Mouse (Mus musculus) hindbrain, embryonic 16.5 days (tissue): Measurements from ENCODE around the gene Krtap11-1. TPM values are rescaled to one million over a fixed set of nuclear protein-coding genes. Genes with fewer than 3 reads are reported as not detected.

ENCODE experiments used
- ATAC-seq: fragments of 200-750 bp; cut with Nextera tagmentation; 2 replicates; pipeline ENCODE4 v1.8.0; 2017; ENCODE audit warnings: moderate TSS enrichment, moderate library complexity
- H3K27ac ChIP-seq: fragments of 300-500 bp; sonication (generic); 2 replicates; pipeline ENCODE4 v1.5.1; 2014; ENCODE audit warnings: low read depth, mild to moderate bottlenecking, control low read depth, low read length, moderate library complexity
- H3K27me3 ChIP-seq: fragments of 300-500 bp; sonication (generic); replicated peaks from 2 replicates; pipeline ENCODE4 v1.6.1; 2014; ENCODE audit warnings: low read length; ENCODE audit not compliant: control insufficient read depth, insufficient read depth
- H3K36me3 ChIP-seq: fragments of 300-500 bp; sonication (generic); 2 replicates; pipeline ENCODE4 v1.6.1; 2014; ENCODE audit warnings: mild to moderate bottlenecking, low read length, moderate library complexity, mixed read lengths; ENCODE audit not compliant: control insufficient read depth, insufficient read depth
- H3K4me1 ChIP-seq: fragments of 300-500 bp; sonication (generic); 2 replicates; pipeline ENCODE4 v1.6.1; 2014; ENCODE audit warnings: low read depth, low read length; ENCODE audit not compliant: control insufficient read depth, insufficient read depth
- H3K4me2 ChIP-seq: fragments of 300-500 bp; sonication (generic); 2 replicates; pipeline ENCODE4 v1.6.1; 2014; ENCODE audit warnings: mild to moderate bottlenecking, low read length, control low read depth, moderate library complexity
- H3K4me3 ChIP-seq: fragments of 300-500 bp; sonication (generic); 2 replicates; pipeline ENCODE4 v1.5.1; 2014; ENCODE audit warnings: mild to moderate bottlenecking, low read length, control low read depth, moderate library complexity
- H3K9ac ChIP-seq: fragments of 300-500 bp; sonication (generic); 2 replicates; pipeline ENCODE4 v1.6.1; 2014; ENCODE audit warnings: low read depth, mild to moderate bottlenecking, control low read depth, low read length, moderate library complexity
- H3K9me3 ChIP-seq: fragments of 300-500 bp; sonication (generic); 2 replicates; pipeline ENCODE4 v1.6.1; 2014; ENCODE audit warnings: mild to moderate bottlenecking, low read length, moderate library complexity; ENCODE audit not compliant: control insufficient read depth
- WGBS: fragments of 180-500 bp; shearing (Covaris S2); extraction: QIAGEN DNeasy Blood & Tissue Kit; methylation state at CpG from one replicate; pipeline ENCODE4 v1.1.7; 2014; 5-methylcytosine and 5-hydroxymethylcytosine counted together
- polyA plus RNA-seq: library from polyadenylated mRNA; unstranded; fragments of >200 nt; fragmentation: Nextera tagmentation; extraction: Ambion mirVana; gene quantifications from 2 replicates; pipeline ENCODE4 v1.2.1, GENCODE M21; 2015

Gene Krtap11-1
- not detected in 2 replicates for polyA plus RNA-seq

DNA sequence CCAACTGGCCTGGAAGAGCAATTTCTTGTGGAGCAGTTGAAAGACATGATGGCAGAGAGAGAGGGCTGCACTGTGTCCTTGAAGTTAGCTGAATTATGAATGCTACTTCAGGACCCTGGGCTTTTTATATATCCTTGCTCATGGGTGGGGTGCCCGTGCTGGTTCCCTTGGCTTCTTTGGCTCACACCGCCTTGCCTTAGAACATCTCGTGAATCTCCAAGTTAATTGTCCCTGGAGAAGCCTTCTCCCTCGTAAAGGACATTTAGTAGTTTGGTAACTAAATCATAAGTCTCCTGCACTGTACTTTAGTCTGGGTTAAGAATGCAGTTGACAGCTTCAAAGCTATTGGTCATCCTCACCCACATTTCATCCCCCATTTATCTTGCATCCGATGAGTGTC lies at the start of gene Krtap11-1:
Krtap11-1 (minus strand) TSS at position 101 of the 400 bp plus-strand sequence.
- no peak within 1 kb of the TSS for H3K4me2 ChIP-seq
- H3K9me3 ChIP-seq, result no peaks in the 10 kb centered on the region
- H3K36me3 ChIP-seq, result no peaks in the 10 kb centered on the region
- H3K27ac ChIP-seq, result no peak within 1 kb of the TSS
- no peak within 1 kb of the TSS for H3K9ac ChIP-seq
- H3K4me3 ChIP-seq, result no peak within 1 kb of the TSS
- WGBS, result 94% methylated on average over 5 of the region's 5 CpGs
- no peaks in the 10 kb centered on the region for H3K4me1 ChIP-seq
- ATAC-seq, result no peak
- no peaks in the 10 kb centered on the region for H3K27me3 ChIP-seq

DNA sequence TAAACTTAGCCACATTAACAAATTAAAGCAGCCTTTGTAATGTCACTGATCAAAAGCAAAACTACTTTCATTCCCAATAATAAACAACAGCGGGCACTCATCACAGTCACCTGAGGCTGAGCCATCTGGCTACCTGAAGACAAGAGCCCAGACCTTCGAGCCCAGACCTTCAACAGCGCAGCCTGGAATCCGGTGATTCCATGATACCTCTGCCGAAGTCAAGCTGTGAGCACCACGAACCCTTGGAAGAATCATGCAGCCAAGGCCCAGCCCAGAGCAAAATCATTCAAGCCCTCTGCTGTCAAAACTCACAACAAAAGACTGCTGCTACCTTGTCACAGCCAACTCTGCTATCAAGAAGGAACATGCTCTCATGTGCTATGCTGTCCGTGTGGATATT lies 47.2 kb upstream of the Krtap11-1 start:
- 93% methylated on average over 7 of the region's 7 CpGs for WGBS
- H3K9me3 ChIP-seq, result no peaks in the 10 kb centered on the region
- H3K27me3 ChIP-seq, result no peaks in the 10 kb centered on the region
- no peak for ATAC-seq
- no peak overlapping the region for H3K4me2 ChIP-seq
- no peaks in the 10 kb centered on the region for H3K36me3 ChIP-seq
- no peak overlapping the region for H3K4me3 ChIP-seq
- no peaks in the 10 kb centered on the region for H3K4me1 ChIP-seq
- H3K27ac ChIP-seq, result no peak overlapping the region
- no peak overlapping the region for H3K9ac ChIP-seq

DNA sequence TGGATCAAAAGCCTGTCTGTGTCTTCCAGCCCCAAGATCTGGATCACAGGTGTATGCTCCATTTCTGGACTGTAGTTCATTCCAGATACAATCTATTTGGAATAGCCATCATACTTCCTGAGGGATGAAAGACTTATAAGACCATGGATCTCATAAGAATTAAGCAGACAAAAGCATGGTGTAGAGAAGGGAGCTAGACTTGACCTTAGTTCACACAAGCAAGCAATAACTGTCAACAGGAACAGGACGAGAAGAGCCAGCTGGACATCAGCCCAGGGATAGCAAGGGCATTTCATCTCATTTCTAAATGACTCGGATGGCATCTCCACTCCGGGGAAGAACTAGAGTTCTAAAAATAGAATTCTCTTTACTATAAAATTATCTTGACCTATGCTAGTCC lies 46.3 kb upstream of the Krtap11-1 start:
- Histone ChIP-seq H3K9ac (no peak overlapping the region), H3K4me3 (no peak overlapping the region), H3K4me2 (no peak overlapping the region), H3K9me3 (no peaks in the 10 kb centered on the region), H3K27me3 (no peaks in the 10 kb centered on the region), H3K4me1 (no peaks in the 10 kb centered on the region), H3K27ac (no peak overlapping the region), H3K36me3 (no peaks in the 10 kb centered on the region)
- 58% methylated on average over 3 of the region's 3 CpGs for WGBS
- no peak for ATAC-seq

DNA sequence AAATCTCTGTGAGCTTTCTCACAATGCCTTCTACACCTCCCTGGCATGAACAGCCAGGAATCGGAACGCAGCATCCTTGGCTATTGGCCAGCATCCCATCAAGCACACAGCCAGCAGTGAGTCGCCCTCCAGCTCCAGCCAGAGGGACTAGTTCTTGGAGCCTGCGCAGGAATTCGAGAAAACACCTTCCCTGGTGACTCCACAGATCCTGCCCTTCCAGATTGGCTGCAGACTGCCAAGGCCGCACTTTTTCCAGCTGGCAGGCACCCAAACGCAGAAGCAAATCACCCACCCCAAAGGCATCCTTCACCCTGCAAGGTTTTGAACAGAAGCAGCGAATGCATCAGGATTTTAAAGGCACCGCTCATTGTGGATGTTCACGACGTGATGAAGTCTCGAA lies 42.7 kb upstream of the Krtap11-1 start:
- Histone ChIP-seq H3K27me3 (no peaks in the 10 kb centered on the region), H3K9ac (no peak overlapping the region), H3K27ac (no peak overlapping the region), H3K9me3 (no peaks in the 10 kb centered on the region), H3K36me3 (no peaks in the 10 kb centered on the region), H3K4me3 (no peak overlapping the region), H3K4me1 (no peaks in the 10 kb centered on the region), H3K4me2 (no peak overlapping the region)
- ATAC-seq, result peak; percentile 75
- WGBS, result 60% methylated on average over 12 of the region's 12 CpGs

DNA sequence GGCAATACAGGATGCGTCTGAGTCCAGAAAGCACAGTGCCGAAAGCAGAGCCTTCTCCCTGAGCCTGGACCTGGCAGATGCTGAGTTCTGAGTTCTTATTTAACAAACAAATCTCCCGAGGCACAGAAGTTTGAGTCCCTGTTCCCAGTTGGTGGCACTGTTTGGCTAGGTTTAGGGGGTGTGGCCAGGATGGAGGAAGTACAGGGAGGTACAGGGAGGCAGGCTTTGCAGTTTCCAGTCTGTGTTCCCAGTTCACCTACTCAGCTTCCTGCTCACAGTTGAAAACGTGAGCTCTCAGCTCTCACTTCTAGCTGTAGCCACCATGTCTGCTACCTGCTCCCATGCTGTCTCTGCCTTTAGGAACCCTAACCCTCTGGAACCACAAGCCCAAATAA lies 37.8 kb upstream of the Krtap11-1 start:
- Histone ChIP-seq H3K4me1 (no peaks in the 10 kb centered on the region), H3K27me3 (no peaks in the 10 kb centered on the region), H3K9ac (no peak overlapping the region), H3K4me2 (no peak overlapping the region), H3K4me3 (no peak overlapping the region), H3K27ac (no peak overlapping the region), H3K36me3 (no peaks in the 10 kb centered on the region), H3K9me3 (no peaks in the 10 kb centered on the region)
- ATAC-seq, result no peak
- WGBS, result 85% methylated on average over 4 of the region's 4 CpGs

DNA sequence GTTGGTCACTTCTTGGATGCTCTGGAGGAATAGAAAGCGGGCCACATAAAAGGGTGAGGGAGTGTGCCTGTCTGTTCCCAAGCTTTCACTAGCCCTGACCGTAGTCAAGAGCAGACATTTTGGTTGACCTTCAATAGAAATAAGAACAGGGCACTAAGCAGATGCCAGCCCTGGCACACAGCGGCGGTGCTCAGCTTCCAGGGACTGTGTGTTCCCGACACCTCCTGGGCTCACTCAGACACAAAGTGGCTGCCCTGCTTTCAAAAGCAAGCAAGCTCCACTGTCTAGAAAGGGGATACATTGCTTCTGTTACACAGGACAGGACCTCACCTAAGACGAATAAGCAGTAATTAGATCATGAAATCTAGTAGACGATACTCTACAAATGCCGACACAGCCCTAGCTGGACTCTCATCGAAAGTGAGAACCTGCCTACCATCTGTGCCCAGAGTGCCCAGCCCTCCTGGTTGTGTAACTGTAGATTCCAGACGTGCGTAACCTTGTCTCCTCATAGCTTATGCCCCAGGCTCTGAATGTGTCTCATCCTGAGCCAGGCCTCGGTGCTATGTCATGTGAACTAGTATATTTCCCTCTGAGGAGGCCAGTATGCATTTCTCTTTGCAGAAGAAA lies 37.3 kb upstream of the Krtap11-1 start:
- no peaks in the 10 kb centered on the region for H3K9me3 ChIP-seq
- no peak overlapping the region for H3K27ac ChIP-seq
- H3K4me3 ChIP-seq, result no peak overlapping the region
- H3K9ac ChIP-seq, result no peak overlapping the region
- H3K36me3 ChIP-seq, result no peaks in the 10 kb centered on the region
- no peaks in the 10 kb centered on the region for H3K4me1 ChIP-seq
- H3K4me2 ChIP-seq, result no peak overlapping the region
- no peaks in the 10 kb centered on the region for H3K27me3 ChIP-seq
- 96% methylated on average over 12 of the region's 12 CpGs for WGBS
- no peak for ATAC-seq

DNA sequence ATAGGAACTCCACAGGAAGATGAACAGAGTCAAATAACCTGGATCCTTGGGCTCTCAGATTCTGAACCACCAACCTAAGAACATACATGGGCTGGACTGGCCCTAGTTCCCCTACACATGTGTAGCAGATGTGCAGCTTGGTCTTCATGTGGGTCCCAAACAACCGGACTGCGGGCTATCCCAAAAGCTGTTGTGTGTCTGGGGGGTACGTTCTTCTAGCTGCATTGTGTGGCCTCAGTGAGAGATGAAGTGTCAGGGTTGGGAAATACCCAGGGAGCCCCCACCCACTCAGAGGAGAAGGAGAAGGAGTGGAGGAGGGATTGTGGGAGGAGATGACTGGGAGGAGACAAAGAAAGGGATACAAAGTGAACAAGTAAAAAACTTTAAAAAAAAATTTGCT lies 36.0 kb upstream of the Krtap11-1 start:
- Histone ChIP-seq H3K36me3 (no peaks in the 10 kb centered on the region), H3K4me2 (no peak overlapping the region), H3K4me1 (no peaks in the 10 kb centered on the region), H3K4me3 (no peak overlapping the region), H3K9me3 (no peaks in the 10 kb centered on the region), H3K9ac (no peak overlapping the region), H3K27me3 (no peaks in the 10 kb centered on the region), H3K27ac (no peak overlapping the region)
- 89% methylated on average over 3 of the region's 3 CpGs for WGBS
- ATAC-seq, result no peak

DNA sequence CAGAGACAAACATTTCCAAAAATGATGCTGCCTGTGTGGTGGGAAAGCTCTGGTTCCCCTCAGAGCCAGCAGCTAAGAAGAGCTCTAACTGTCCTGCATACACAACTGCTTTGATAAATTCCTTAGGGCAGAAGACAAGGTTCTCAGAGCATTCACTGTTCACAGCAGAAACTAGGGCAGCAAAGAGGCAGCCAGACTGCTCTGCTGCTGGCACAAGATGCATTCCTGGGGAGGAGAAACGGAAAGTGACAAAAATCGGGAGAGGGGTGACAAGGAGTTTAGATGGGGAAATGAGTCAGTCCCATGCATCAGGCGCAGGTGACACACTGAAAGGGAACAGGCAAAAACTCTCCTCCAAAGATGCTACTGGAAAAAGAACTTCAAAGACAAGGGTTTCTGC lies 16.2 kb upstream of the Krtap11-1 start:
- Histone ChIP-seq H3K9ac (no peak overlapping the region), H3K27ac (no peak overlapping the region)
- peak; percentile 64; the same call in 1 of the 2 replicates for ATAC-seq

DNA sequence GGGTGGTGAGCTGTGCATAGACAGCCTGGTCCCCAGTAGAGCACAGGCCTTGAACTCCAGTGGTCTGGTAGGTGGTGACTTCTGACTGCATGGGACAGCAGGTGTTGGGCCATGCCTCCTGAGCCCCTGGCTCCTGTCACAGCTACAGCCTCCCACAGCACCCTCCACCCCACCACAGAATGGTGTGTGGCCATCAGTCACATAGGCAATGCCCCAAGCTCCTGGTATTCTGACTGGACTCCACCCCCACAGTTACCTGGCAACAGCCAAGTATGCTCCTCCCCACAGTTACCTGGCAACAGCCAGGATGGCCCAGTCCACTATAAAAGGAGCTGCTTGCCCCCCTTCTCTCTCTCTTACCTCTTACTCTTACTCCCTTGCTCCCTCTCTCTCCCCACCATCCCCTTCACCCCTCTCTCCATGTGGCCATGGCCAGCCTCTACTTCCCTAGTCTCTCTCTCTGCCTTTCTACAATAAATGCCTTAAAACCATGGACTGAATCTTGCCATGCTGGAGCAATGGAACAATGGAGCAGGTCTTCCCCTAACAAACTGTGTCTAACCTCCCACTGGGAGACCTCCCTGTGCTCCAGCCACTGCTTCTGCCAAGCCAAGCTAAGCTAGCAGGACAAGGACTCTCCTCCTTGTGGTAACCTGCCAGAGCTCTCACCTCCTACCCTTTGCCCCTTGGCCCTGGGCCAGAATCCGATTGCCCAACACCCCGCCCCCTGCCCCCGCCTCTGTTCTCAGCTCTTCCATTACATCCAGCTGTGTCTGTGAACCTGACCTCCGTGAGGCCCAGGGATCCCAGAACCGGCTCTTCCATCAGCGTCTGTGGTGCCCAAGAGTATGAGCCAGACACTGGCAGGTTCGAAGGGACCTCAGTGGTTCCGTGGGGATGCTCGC lies 14.9 kb upstream of the Krtap11-1 start:
- Histone ChIP-seq H3K36me3 (no peaks in the 10 kb centered on the region), H3K9ac (no peak overlapping the region), H3K9me3 (no peaks in the 10 kb centered on the region), H3K4me1 (no peaks in the 10 kb centered on the region; the same call in 1 of the 2 replicates), H3K4me2 (no peak overlapping the region), H3K4me3 (no peak overlapping the region), H3K27me3 (no peaks in the 10 kb centered on the region), H3K27ac (no peak overlapping the region)
- no peak for ATAC-seq
- 65% methylated on average over 9 of the region's 9 CpGs for WGBS

More for the DNA sequence above, 16.2 kb upstream of the Krtap11-1 start:
- Histone ChIP-seq H3K4me2 (no peak overlapping the region), H3K4me3 (no peak overlapping the region), H3K27me3 (no peaks in the 10 kb centered on the region), H3K4me1 (no peaks in the 10 kb centered on the region; the same call in 1 of the 2 replicates), H3K36me3 (no peaks in the 10 kb centered on the region), H3K9me3 (no peaks in the 10 kb centered on the region)
- WGBS, result 53% methylated on average over 3 of the region's 3 CpGs
